Comparison of ENCODE assay signal across 8 mouse cellular contexts in the genomic region with DNA sequence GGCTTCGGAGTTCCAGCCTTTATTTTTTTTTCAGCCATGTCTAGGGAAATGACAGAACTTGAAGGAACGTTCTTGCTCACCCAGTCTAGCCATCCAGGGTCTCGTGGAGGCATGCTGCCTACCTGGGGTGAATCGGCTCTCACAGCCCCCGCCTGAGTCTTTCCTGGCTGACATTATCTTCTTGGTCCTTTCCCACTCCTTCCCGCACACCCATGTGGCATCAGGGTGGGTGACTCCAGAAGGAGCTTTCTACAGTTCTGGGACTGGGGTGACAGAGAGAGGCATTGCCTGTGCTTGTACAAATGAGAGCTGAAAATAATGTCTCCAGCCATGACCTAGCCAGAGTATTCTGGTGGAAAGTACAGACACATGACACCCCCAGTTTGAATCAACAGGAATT. TPM values are rescaled to one million over a fixed set of nuclear protein-coding genes. Genes with fewer than 3 reads are reported as not detected.
A peak's percentile ranks its signal among the peaks of the same experiment; 100 is the strongest.
DNase-seq lines count a peak whose midpoint lies in the region; ATAC-seq and TF ChIP-seq lines count a peak whose summit lies in the region.

No protein-coding gene starts in this region.

- peaks cover 98% of the 10 kb centered on the region for H3K79me2 ChIP-seq in myocyte (ENCODE audit: control insufficient read depth, insufficient read depth)

- H3K9ac ChIP-seq in lung, embryonic 14.5 days = peak overlapping the region; percentile 51
- no peak overlapping the region for H3K9ac ChIP-seq in hindbrain, embryonic 12.5 days

- no peaks in the 10 kb centered on the region for H3K27me3 ChIP-seq in heart, embryonic 10.5 days (ENCODE audit: insufficient read depth, poor library complexity, severe bottlenecking)
- H3K27me3 ChIP-seq in lung, embryonic 14.5 days (ENCODE audit: insufficient read depth, low read length) = no peaks in the 10 kb centered on the region
- no peaks in the 10 kb centered on the region for H3K27me3 ChIP-seq in hindbrain, embryonic 12.5 days
- H3K27me3 ChIP-seq in myocyte (ENCODE audit: control insufficient read depth, insufficient read depth, insufficient read length) = no peaks in the 10 kb centered on the region

- no peaks in the 10 kb centered on the region for H3K9me3 ChIP-seq in heart, embryonic 10.5 days
- H3K9me3 ChIP-seq in lung, embryonic 14.5 days (ENCODE audit: low read depth, low read length) = no peaks in the 10 kb centered on the region
- no peaks in the 10 kb centered on the region for H3K9me3 ChIP-seq in hindbrain, embryonic 12.5 days (replicated peaks)

- peak overlapping the region; percentile 57 for H3K4me2 ChIP-seq in lung, embryonic 14.5 days
- peak overlapping the region; percentile 6; the same call in 1 of the 2 replicates for H3K4me2 ChIP-seq in hindbrain, embryonic 12.5 days (replicated peaks)
- H3K4me2 ChIP-seq in myocyte (ENCODE audit: low read depth) = peak overlapping the region; percentile 60

- ATAC-seq in lung, embryonic 14.5 days (ENCODE audit: insufficient read depth) = peak; percentile 1; the same call in 1 of the 2 replicates
- ATAC-seq in hindbrain, embryonic 12.5 days (ENCODE audit: low FRiP score) = no peak

- H3K4me3 ChIP-seq in heart, embryonic 10.5 days = peak overlapping the region; percentile 42; the same call in 1 of the 2 replicates
- H3K4me3 ChIP-seq in lung, embryonic 14.5 days (ENCODE audit: low read depth, low read length) = peak overlapping the region; percentile 10; the same call in 1 of the 2 replicates
- H3K4me3 ChIP-seq in lung, adult 2 months (replicated peaks; ENCODE audit: extremely low read depth, low read depth, low read length) = no peak overlapping the region
- H3K4me3 ChIP-seq in hindbrain, embryonic 12.5 days = no peak overlapping the region
- H3K4me3 ChIP-seq in myocyte = no peak overlapping the region

- peaks cover 97% of the 10 kb centered on the region for H3K4me1 ChIP-seq in heart, embryonic 10.5 days
- peaks cover 73% of the 10 kb centered on the region for H3K4me1 ChIP-seq in lung, embryonic 14.5 days (ENCODE audit: insufficient read depth)
- peaks cover 23% of the 10 kb centered on the region for H3K4me1 ChIP-seq in lung, adult 2 months (ENCODE audit: control insufficient read depth, insufficient read depth, low read length)
- H3K4me1 ChIP-seq in hindbrain, embryonic 12.5 days = peaks cover 96% of the 10 kb centered on the region

- intact Hi-C loops in heart, postnatal 10 days (cut with DNase I) = no loop called here

- no peak for DNase-seq in heart, embryonic 10.5 days (ENCODE audit: low spot score)
- DNase-seq in heart, postnatal 10 days = no peak
- no peak for DNase-seq in lung, embryonic 14.5 days
- no peak for DNase-seq in lung, adult 2 months
- no peak for DNase-seq in ovary, postnatal 10 days (ENCODE audit: low spot score)
- no peak for DNase-seq in adrenal gland, adult 2 months

- no peaks in the 10 kb centered on the region for H3K36me3 ChIP-seq in heart, embryonic 10.5 days
- no peaks in the 10 kb centered on the region; the same call in 1 of the 2 replicates for H3K36me3 ChIP-seq in lung, embryonic 14.5 days (ENCODE audit: insufficient read depth)
- H3K36me3 ChIP-seq in hindbrain, embryonic 12.5 days = no peaks in the 10 kb centered on the region
- no peaks in the 10 kb centered on the region for H3K36me3 ChIP-seq in myocyte (ENCODE audit: control insufficient read depth, insufficient read depth)

- WGBS in heart, embryonic 10.5 days = 37% methylated on average over 6 of the region's 6 CpGs
- WGBS in lung, embryonic 14.5 days = 33% methylated on average over 6 of the region's 6 CpGs
- WGBS in lung, adult 2 months = 58% methylated on average over 6 of the region's 6 CpGs
- WGBS in hindbrain, embryonic 12.5 days = 74% methylated on average over 6 of the region's 6 CpGs

- TF ChIP-seq POLR2A in lung, adult 2 months (IDR thresholded peaks at IDR 0.05; ENCODE audit: borderline replicate concordance, extremely low read depth, low read depth, low read length) = no peak
- no peak for TF ChIP-seq POLR2A in myocyte (IDR thresholded peaks at IDR 0.05; ENCODE audit: insufficient read length, low read depth)

- no peak overlapping the region for H3ac ChIP-seq in myocyte (ENCODE audit: control insufficient read depth, insufficient read length)

- TF ChIP-seq CTCF in lung, embryonic 14.5 days (IDR thresholded peaks at IDR 0.05; ENCODE audit: low read depth) = no peak
- no peak for TF ChIP-seq CTCF in lung, adult 2 months (IDR thresholded peaks at IDR 0.05; ENCODE audit: insufficient read depth, low read length)

- H3K27ac ChIP-seq in heart, embryonic 10.5 days = peak overlapping the region; percentile 91
- H3K27ac ChIP-seq in lung, embryonic 14.5 days (ENCODE audit: low read depth) = peak overlapping the region; percentile 99
- H3K27ac ChIP-seq in hindbrain, embryonic 12.5 days = peak overlapping the region; percentile 89

TF ChIP-seq in myocyte, 11 proteins besides CTCF, POLR2A, EP300 and RAD21:
- no peak for TF ChIP-seq CEBPB (IDR thresholded peaks at IDR 0.05; ENCODE audit: insufficient read depth, poor library complexity, severe bottlenecking)
- TF ChIP-seq POLR2AphosphoS2 (IDR thresholded peaks at IDR 0.05; ENCODE audit: insufficient read length, low read depth) = no peak
- TF ChIP-seq MYOG (IDR thresholded peaks at IDR 0.05; ENCODE audit: control insufficient read depth in 1 of 3, insufficient read depth in 1 of 3, insufficient read length in 2 of 3, low read depth in 2 of 3) = no peak
- TF ChIP-seq TCF12 (IDR thresholded peaks at IDR 0.05; ENCODE audit: insufficient read depth, poor library complexity, severe bottlenecking) = no peak
- no peak for TF ChIP-seq SRF (IDR thresholded peaks at IDR 0.05; ENCODE audit: control insufficient read depth, insufficient read length, low read depth)
- no peak for TF ChIP-seq REST (IDR thresholded peaks at IDR 0.05; ENCODE audit: insufficient read depth, insufficient read length)
- no peak for TF ChIP-seq E2F4 (IDR thresholded peaks at IDR 0.05; ENCODE audit: insufficient read depth)
- TF ChIP-seq USF1 (IDR thresholded peaks at IDR 0.05; ENCODE audit: low read depth) = no peak
- TF ChIP-seq MAX (IDR thresholded peaks at IDR 0.05; ENCODE audit: low read depth) = no peak
- no peak for TF ChIP-seq TCF3 (IDR thresholded peaks at IDR 0.05; ENCODE audit: insufficient read length, low read depth)

RNA-seq across cellular contexts. Expression of a gene that starts 28.0 kb away (rescaled TPM):
- 21.7 and 27.0 TPM in 2 replicates for polyA plus RNA-seq in heart, embryonic 10.5 days (2016; fragmentation: Nextera tagmentation; extraction: Ambion mirVana)
- total RNA-seq in heart, postnatal 10 days (2021) = 10 to 100 TPM; 37.9 to 42.9 TPM
- polyA plus RNA-seq in lung, embryonic 14.5 days (2014; fragmentation: Nextera tagmentation; extraction: Ambion mirVana) = 19.4 and 19.7 TPM in 2 replicates
- 13.7 and 19.7 TPM in 2 replicates for polyA plus RNA-seq in lung, adult 2 months (2012; rRNA removed)
- 80.4 and 98.4 TPM in 2 replicates for polyA plus RNA-seq in hindbrain, embryonic 12.5 days (2016; fragmentation: Nextera tagmentation; extraction: Ambion mirVana)
- 12.4 TPM for polyA plus RNA-seq in myocyte (2012; fragmentation: generic; extraction: Trizol)
- total RNA-seq in adrenal gland, adult 2 months (2021) = 10 to 100 TPM; 21.0 to 21.9 TPM
- 13.7 TPM in 2 replicates for polyA plus RNA-seq in adrenal gland, adult 2 months (2012; rRNA removed)

Comparison
In these comparisons a context has a peak if more than half of its experiments do, and no peak if none do; other contexts are left out.
1. H3K4me3 ChIP-seq: peak in heart, embryonic 10.5 days (single experiment) and lung, embryonic 14.5 days (single experiment); none in lung, adult 2 months (single experiment), hindbrain, embryonic 12.5 days (single experiment) and myocyte (single experiment).
2. H3K4me2 ChIP-seq: peak in every context shown above with its lines; median percentile 60 in myocyte; 57 in lung, embryonic 14.5 days; 6 in hindbrain, embryonic 12.5 days.
3. Peak in every context shown above with its lines, with median percentiles within 50 percentile points of each other: H3K27ac ChIP-seq.